ENCODE assay signal across 8 mouse cellular contexts in the genomic region with DNA sequence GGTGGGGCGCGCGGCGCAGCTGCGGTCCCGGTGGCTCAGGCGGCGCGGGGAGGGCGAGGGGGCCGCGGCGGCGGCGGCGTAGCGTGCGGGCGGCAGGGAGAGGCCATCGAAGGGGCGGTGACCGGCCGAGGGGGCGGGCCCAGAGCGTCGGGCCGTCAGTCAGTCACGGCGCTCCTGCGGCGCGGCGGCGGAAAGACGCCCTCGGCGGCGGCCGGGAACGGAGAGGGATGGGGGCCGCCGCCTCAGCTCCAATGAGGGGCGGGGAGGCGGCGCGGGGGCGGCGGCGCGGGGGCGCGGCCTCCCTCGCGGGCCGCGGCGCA. TPM values are rescaled to one million over a fixed set of nuclear protein-coding genes. Genes with fewer than 3 reads are reported as not detected.
DNase-seq lines count a peak whose midpoint lies in the region; ATAC-seq and TF ChIP-seq lines count a peak whose summit lies in the region.

A gene (minus strand): TSS at position 284 of the 320 bp plus-strand sequence.

- peak; percentile 89 for ATAC-seq in kidney, embryonic 14.5 days (ENCODE audit: low FRiP score, low TSS enrichment)
- peak; percentile 81 for ATAC-seq in forebrain, postnatal 0 days
- ATAC-seq in midbrain, embryonic 13.5 days: peak; percentile 78

- peak within 1 kb of the TSS; percentile 93 for H3K27ac ChIP-seq in kidney, embryonic 14.5 days (ENCODE audit: low read depth, low read length)
- peak within 1 kb of the TSS; percentile 96 for H3K27ac ChIP-seq in forebrain, postnatal 0 days (ENCODE audit: low read depth, low read length)
- H3K27ac ChIP-seq in midbrain, embryonic 13.5 days: peak within 1 kb of the TSS; percentile 96

- H3K4me2 ChIP-seq in kidney, embryonic 14.5 days (replicated peaks; ENCODE audit: low read depth, low read length): peak within 1 kb of the TSS; percentile 91
- H3K4me2 ChIP-seq in forebrain, postnatal 0 days (ENCODE audit: low read depth): peak within 1 kb of the TSS; percentile 91
- H3K4me2 ChIP-seq in midbrain, embryonic 13.5 days (replicated peaks): peak within 1 kb of the TSS; percentile 93

- H3K9ac ChIP-seq in kidney, embryonic 14.5 days (ENCODE audit: low read depth, low read length): peak within 1 kb of the TSS; percentile 93
- peak within 1 kb of the TSS; percentile 81 for H3K9ac ChIP-seq in forebrain, postnatal 0 days
- peak within 1 kb of the TSS; percentile 95 for H3K9ac ChIP-seq in midbrain, embryonic 13.5 days (replicated peaks)

- 0% methylated on average over 18 of the region's 57 CpGs for WGBS in kidney, embryonic 14.5 days
- 2% methylated on average over 38 of the region's 57 CpGs for WGBS in forebrain, postnatal 0 days
- 1% methylated on average over 49 of the region's 57 CpGs for WGBS in midbrain, embryonic 13.5 days

- no peaks in the 10 kb centered on the region for H3K27me3 ChIP-seq in kidney, embryonic 14.5 days (ENCODE audit: control insufficient read depth, insufficient read depth, low read length)
- no peaks in the 10 kb centered on the region for H3K27me3 ChIP-seq in forebrain, postnatal 0 days (ENCODE audit: insufficient read depth, low read length)
- H3K27me3 ChIP-seq in midbrain, embryonic 13.5 days: no peaks in the 10 kb centered on the region

- no peaks in the 10 kb centered on the region for H3K9me3 ChIP-seq in kidney, embryonic 14.5 days (ENCODE audit: control insufficient read depth, low read length)
- no peaks in the 10 kb centered on the region for H3K9me3 ChIP-seq in forebrain, postnatal 0 days (ENCODE audit: low read length)
- H3K9me3 ChIP-seq in midbrain, embryonic 13.5 days: no peaks in the 10 kb centered on the region

- H3K36me3 ChIP-seq in kidney, embryonic 14.5 days (ENCODE audit: control insufficient read depth, insufficient read depth, low read length): peaks cover 9% of the 10 kb centered on the region; the same call in 1 of the 2 replicates
- H3K36me3 ChIP-seq in forebrain, postnatal 0 days (ENCODE audit: insufficient read depth): no peaks in the 10 kb centered on the region
- peaks cover 5% of the 10 kb centered on the region; the same call in 1 of the 2 replicates for H3K36me3 ChIP-seq in midbrain, embryonic 13.5 days

- no peak for TF ChIP-seq CTCF in forebrain, postnatal 0 days (IDR thresholded peaks at IDR 0.05; ENCODE audit: low read depth)

- peak within 1 kb of the TSS; percentile 89 for H3K4me3 ChIP-seq in kidney, embryonic 14.5 days (ENCODE audit: low read length)
- peak within 1 kb of the TSS; percentile 83 for H3K4me3 ChIP-seq in forebrain, postnatal 0 days (ENCODE audit: low read depth, low read length)
- peak within 1 kb of the TSS; percentile 96 for H3K4me3 ChIP-seq in midbrain, embryonic 13.5 days (replicated peaks)

- peaks cover 32% of the 10 kb centered on the region for H3K4me1 ChIP-seq in kidney, embryonic 14.5 days (ENCODE audit: control insufficient read depth, insufficient read depth, low read length)
- H3K4me1 ChIP-seq in forebrain, postnatal 0 days (ENCODE audit: insufficient read depth): peaks cover 23% of the 10 kb centered on the region
- H3K4me1 ChIP-seq in midbrain, embryonic 13.5 days (replicated peaks): peaks cover 69% of the 10 kb centered on the region

- no peak for DNase-seq in kidney, postnatal 10 days
- no peak for DNase-seq in adrenal gland, adult 2 months
- no peak for DNase-seq in forebrain, postnatal 0 days
- DNase-seq in layer of hippocampus, postnatal 10 days (ENCODE audit: low spot score in 2 of 2): no peak
- DNase-seq in embryo, embryonic 9.5 days (ENCODE audit: extremely low spot score): no peak
- DNase-seq in cerebellum, adult 8-10 months: no peak

RNA-seq across cellular contexts. Expression of the gene that starts here (rescaled TPM):
- 8.3 and 8.6 TPM in 2 replicates for polyA plus RNA-seq in kidney, embryonic 14.5 days (2014; fragmentation: Nextera tagmentation; extraction: Ambion mirVana)
- total RNA-seq in adrenal gland, adult 2 months (2021): 10 to 100 TPM; 18.8 to 18.9 TPM
- polyA plus RNA-seq in adrenal gland, adult 2 months (2012; rRNA removed): 22.7 and 24.0 TPM in 2 replicates
- total RNA-seq in forebrain, postnatal 0 days (2014; rRNA removed): 21.7 and 29.3 TPM in 2 replicates
- polyA plus RNA-seq in forebrain, postnatal 0 days (2015; fragmentation: Nextera tagmentation; extraction: Ambion mirVana): 4.5 and 4.9 TPM in 2 replicates
- 10 to 100 TPM; 40.9 to 41.7 TPM for total RNA-seq in layer of hippocampus, postnatal 10 days (2021)
- polyA plus RNA-seq in midbrain, embryonic 13.5 days (2015; fragmentation: Nextera tagmentation; extraction: Ambion mirVana): 5.8 and 7.1 TPM in 2 replicates
